Mouse (Mus musculus) bone marrow macrophage, adult 2 months (primary cell): ENCODE results near the gene Pdlim5.

Experiments used
- CTCF ChIP-seq: IDR thresholded peaks from 2 replicates; pipeline ENCODE4 v1.5.1; 2012; ENCODE audit warnings: low read depth, mild to moderate bottlenecking, low read length, moderate library complexity
- POLR2A ChIP-seq: IDR thresholded peaks from 2 replicates; pipeline ENCODE4 v1.6.1; 2012; ENCODE audit warnings: mild to moderate bottlenecking, low read depth, low read length, borderline replicate concordance

DNA sequence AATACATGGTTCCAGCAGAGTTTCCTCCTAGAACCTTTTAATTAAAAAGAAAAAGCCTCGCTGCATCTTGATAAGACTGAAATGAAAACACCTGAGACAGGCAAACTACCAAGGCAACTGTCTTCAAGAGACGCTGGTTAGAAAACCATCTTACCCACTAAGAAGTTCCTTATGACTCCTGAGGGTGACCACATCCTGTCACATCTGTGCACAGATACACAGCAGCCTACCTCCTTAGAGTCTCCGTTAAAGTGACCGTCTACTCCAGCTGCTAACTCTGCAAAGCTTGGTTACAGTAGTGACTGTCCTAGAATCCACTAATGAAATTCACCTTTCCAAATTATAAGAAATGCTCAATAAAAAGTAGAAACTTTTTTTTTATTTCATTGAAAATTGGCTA, 38.8 kb downstream of the Pdlim5 start:
- no peak for TF ChIP-seq CTCF
- no peak for TF ChIP-seq POLR2A
